Mouse (Mus musculus) hindbrain, embryonic 16.5 days (tissue): ENCODE data around the gene Ifi35. TPM values are rescaled to one million over a fixed set of nuclear protein-coding genes. Genes with fewer than 3 reads are reported as not detected.

Source experiments
- ATAC-seq: fragments of 200-750 bp; cut with Nextera tagmentation; 2 replicates; pipeline ENCODE4 v1.8.0; 2017; ENCODE audit warnings: moderate TSS enrichment, moderate library complexity
- H3K27ac ChIP-seq: fragments of 300-500 bp; sonication (generic); 2 replicates; pipeline ENCODE4 v1.5.1; 2014; ENCODE audit warnings: low read depth, mild to moderate bottlenecking, control low read depth, low read length, moderate library complexity
- H3K27me3 ChIP-seq: fragments of 300-500 bp; sonication (generic); replicated peaks from 2 replicates; pipeline ENCODE4 v1.6.1; 2014; ENCODE audit warnings: low read length; ENCODE audit not compliant: control insufficient read depth, insufficient read depth
- H3K36me3 ChIP-seq: fragments of 300-500 bp; sonication (generic); 2 replicates; pipeline ENCODE4 v1.6.1; 2014; ENCODE audit warnings: mild to moderate bottlenecking, low read length, moderate library complexity, mixed read lengths; ENCODE audit not compliant: control insufficient read depth, insufficient read depth
- H3K4me1 ChIP-seq: fragments of 300-500 bp; sonication (generic); 2 replicates; pipeline ENCODE4 v1.6.1; 2014; ENCODE audit warnings: low read depth, low read length; ENCODE audit not compliant: control insufficient read depth, insufficient read depth
- H3K4me2 ChIP-seq: fragments of 300-500 bp; sonication (generic); 2 replicates; pipeline ENCODE4 v1.6.1; 2014; ENCODE audit warnings: mild to moderate bottlenecking, low read length, control low read depth, moderate library complexity
- H3K4me3 ChIP-seq: fragments of 300-500 bp; sonication (generic); 2 replicates; pipeline ENCODE4 v1.5.1; 2014; ENCODE audit warnings: mild to moderate bottlenecking, low read length, control low read depth, moderate library complexity
- H3K9ac ChIP-seq: fragments of 300-500 bp; sonication (generic); 2 replicates; pipeline ENCODE4 v1.6.1; 2014; ENCODE audit warnings: low read depth, mild to moderate bottlenecking, control low read depth, low read length, moderate library complexity
- H3K9me3 ChIP-seq: fragments of 300-500 bp; sonication (generic); 2 replicates; pipeline ENCODE4 v1.6.1; 2014; ENCODE audit warnings: mild to moderate bottlenecking, low read length, moderate library complexity; ENCODE audit not compliant: control insufficient read depth
- WGBS: fragments of 180-500 bp; shearing (Covaris S2); extraction: QIAGEN DNeasy Blood & Tissue Kit; methylation state at CpG from one replicate; pipeline ENCODE4 v1.1.7; 2014; 5-methylcytosine and 5-hydroxymethylcytosine counted together
- microRNA-seq: library from miRNA; unstranded; fragments of <30 nt; microRNA quantifications from one replicate; pipeline ENCODE4, GENCODE M21; 2017
- polyA plus RNA-seq: library from polyadenylated mRNA; unstranded; fragments of >200 nt; fragmentation: Nextera tagmentation; extraction: Ambion mirVana; gene quantifications from 2 replicates; pipeline ENCODE4 v1.2.1, GENCODE M21; 2015

Gene Ifi35
- polyA plus RNA-seq, 1 experiment from 2014 or later: 4.8 TPM

DNA sequence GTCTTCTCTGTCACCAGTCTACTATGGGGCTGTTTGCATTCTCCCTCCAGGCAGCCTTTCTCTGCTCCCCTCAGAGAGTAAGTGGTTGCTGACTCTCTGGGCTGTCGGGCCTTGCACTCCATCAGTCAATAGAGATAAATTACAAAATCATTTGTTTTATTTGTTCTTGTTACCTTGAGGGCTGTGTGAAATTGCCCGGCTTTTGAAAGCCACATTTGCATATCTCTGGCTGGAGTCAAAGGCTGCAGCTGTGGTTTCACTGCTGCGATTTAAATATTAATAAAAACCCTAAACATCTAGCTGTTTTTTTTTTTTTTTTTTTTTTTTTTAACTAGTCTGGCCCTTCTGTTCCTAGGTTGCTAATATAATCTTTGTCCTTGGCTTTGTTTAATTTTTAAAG is 35.6 kb downstream of the Ifi35 start:
- ATAC-seq: no peak
- Histone ChIP-seq H3K4me2 (no peak overlapping the region), H3K27ac (no peak overlapping the region), H3K36me3 (no peaks in the 10 kb centered on the region), H3K4me3 (no peak overlapping the region), H3K9me3 (no peaks in the 10 kb centered on the region), H3K27me3 (no peaks in the 10 kb centered on the region), H3K4me1 (peaks cover 4% of the 10 kb centered on the region; the same call in 1 of the 2 replicates), H3K9ac (no peak overlapping the region)
- WGBS: 13% methylated on average over 3 of the region's 3 CpGs

DNA sequence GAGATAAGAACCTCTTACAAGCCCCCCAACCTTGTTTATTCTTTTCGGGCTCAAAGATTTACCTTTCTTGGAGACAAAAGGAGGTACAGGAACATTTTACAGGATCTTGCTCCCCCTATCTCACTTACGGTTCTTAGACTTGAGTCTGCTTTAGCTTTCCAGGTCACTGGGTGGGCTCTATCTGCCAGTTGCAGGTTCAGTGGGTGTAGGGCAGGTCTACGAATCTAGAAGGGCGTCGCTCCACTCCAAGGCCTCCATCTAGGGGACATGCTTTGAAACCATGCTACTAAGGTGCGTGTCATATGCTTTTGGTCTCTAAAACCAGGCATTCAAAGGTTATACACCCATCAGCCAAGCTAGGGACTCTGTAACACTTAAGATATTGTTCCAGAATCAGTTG is 36.0 kb downstream of the Ifi35 start:
- Histone ChIP-seq H3K27ac (no peak overlapping the region), H3K9ac (no peak overlapping the region)

DNA sequence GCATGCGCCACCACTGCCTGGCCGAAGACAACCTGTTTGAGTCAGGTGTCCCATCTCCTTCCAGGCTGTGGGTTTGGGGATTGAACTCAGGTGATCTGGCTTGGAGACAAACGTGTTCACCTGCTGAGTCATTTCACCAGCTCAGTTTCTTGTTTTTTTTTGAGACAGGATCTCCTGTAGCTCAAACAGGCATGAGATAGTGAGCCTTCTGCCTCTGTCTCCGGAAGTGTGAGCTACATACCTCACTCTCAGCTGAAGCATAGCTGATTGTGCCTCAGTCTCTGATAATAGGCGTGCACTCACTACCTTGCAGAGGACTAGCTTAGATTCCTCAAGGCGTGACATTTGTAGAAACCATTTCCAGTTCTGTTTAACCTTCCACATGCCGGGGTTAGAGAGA is 36.6 kb downstream of the Ifi35 start:
- Histone ChIP-seq H3K4me2 (no peak overlapping the region), H3K4me1 (no peaks in the 10 kb centered on the region), H3K27me3 (no peaks in the 10 kb centered on the region), H3K4me3 (no peak overlapping the region), H3K9me3 (no peaks in the 10 kb centered on the region), H3K27ac (no peak overlapping the region), H3K9ac (no peak overlapping the region), H3K36me3 (no peaks in the 10 kb centered on the region)
- WGBS: 88% methylated on average over 7 of the region's 7 CpGs
- ATAC-seq: no peak

More for the DNA sequence above, 36.0 kb downstream of the Ifi35 start:
- H3K36me3 ChIP-seq: no peaks in the 10 kb centered on the region
- no peak overlapping the region for H3K4me3 ChIP-seq
- no peaks in the 10 kb centered on the region for H3K27me3 ChIP-seq
- 68% methylated on average over 6 of the region's 6 CpGs for WGBS
- H3K4me1 ChIP-seq: peaks cover 3% of the 10 kb centered on the region; the same call in 1 of the 2 replicates
- no peak overlapping the region for H3K4me2 ChIP-seq
- no peak for ATAC-seq
- no peaks in the 10 kb centered on the region for H3K9me3 ChIP-seq

DNA sequence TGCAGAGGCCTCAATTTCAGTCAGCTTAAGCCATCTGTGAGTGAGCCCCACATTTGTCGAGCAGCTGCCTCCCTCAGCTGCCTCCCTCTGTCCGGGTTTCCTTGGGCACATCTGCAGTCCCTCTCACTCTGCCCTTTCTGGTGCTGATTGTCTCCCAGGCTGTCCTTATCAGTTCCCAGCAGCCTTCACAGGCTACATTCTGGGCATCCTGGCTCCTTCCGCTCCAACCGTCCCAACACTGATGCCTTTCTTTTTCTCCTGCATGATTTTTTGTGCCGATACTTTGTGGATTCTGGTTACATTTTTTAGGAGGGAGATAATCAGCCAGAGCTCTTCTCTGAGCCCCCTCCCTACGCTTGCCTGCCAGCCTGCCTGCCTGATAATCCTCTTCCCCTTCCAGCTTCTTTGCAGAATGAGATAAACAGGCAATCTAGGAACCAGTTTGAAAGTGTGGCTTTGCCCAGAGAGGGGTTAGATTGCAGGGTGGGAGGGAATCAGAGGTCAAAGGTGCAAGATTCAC is 37.4 kb downstream of the Ifi35 start:
- no peaks in the 10 kb centered on the region for H3K36me3 ChIP-seq
- H3K9ac ChIP-seq: no peak overlapping the region
- ATAC-seq: no peak
- no peaks in the 10 kb centered on the region for H3K27me3 ChIP-seq
- H3K4me3 ChIP-seq: no peak overlapping the region
- H3K4me2 ChIP-seq: no peak overlapping the region
- no peaks in the 10 kb centered on the region for H3K9me3 ChIP-seq
- 45% methylated on average over 6 of the region's 6 CpGs for WGBS
- H3K4me1 ChIP-seq: no peaks in the 10 kb centered on the region
- H3K27ac ChIP-seq: no peak overlapping the region; the same call in 1 of the 2 replicates

DNA sequence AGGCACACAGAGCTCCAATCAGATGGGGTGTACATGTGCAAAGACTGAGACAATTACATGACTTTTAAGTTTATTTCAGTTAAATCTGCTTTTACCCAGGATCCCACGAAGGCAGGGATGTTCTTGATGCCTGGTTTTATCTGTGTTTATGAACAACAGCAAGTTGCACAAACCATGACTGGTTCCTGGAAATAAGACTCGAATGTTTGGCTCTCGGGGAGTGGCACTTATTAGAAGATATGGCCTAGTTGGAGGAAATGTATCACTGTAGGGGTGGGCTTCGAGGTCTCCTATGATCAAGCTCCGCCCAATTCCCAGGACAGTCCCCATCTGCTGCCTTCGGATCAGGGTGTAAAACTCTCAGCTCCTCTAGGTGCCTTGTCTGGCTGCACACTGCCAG is 37.9 kb downstream of the Ifi35 start:
- H3K27me3 ChIP-seq: no peaks in the 10 kb centered on the region
- no peak overlapping the region for H3K27ac ChIP-seq
- 78% methylated on average over 6 of the region's 6 CpGs for WGBS
- no peak for ATAC-seq
- H3K36me3 ChIP-seq: no peaks in the 10 kb centered on the region
- no peak overlapping the region for H3K9ac ChIP-seq
- H3K9me3 ChIP-seq: no peaks in the 10 kb centered on the region
- no peaks in the 10 kb centered on the region for H3K4me1 ChIP-seq
- no peak overlapping the region for H3K4me3 ChIP-seq
- no peak overlapping the region for H3K4me2 ChIP-seq

DNA sequence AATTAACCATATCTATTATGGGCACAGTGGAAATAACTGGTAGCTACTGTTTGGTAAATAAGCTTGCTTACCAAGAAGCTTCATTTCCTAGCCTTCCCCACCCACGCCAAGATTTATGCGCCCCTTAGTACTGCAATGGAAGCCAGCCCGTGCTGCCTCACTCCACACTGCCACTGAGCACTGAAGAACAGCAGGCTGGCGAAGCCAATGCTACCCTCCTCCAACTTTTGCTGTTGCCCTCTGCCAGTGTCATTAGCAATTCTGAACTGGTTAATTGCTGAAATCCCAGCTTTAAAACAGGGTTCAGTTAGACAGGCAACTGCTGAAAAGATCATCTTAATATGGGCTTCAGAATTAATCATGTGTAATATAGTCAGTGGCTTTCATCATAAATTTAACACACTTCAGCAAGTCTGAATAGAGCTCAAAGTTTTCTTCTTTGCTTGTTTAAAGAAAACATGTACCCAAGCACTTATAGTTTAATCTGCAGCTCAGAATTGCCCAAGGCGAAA is 58.1 kb downstream of the Ifi35 start:
- no peaks in the 10 kb centered on the region for H3K36me3 ChIP-seq
- 80% methylated on average over 5 of the region's 5 CpGs for WGBS

DNA sequence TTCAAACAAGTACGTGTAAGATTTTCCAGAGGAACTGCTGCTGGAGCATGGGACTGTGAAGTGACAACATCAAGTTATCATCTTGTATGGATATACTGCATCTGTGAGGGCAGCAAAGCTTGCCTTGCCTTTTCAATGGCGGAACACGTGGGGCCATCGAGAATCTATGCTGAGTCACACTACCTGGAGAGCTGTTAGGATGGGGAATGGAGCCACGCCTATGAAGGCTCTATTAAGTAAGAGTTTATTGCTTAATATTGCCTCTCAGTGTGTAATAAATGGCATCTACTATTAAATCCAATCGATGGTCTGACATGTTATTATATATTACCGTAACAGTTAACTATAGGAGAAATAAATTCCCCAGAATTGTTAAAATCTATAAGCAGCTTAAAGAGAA is 58.9 kb downstream of the Ifi35 start:
- Histone ChIP-seq H3K36me3 (no peaks in the 10 kb centered on the region), H3K9me3 (no peaks in the 10 kb centered on the region), H3K27ac (no peak overlapping the region), H3K4me2 (no peak overlapping the region), H3K4me3 (no peak overlapping the region), H3K27me3 (no peaks in the 10 kb centered on the region), H3K9ac (no peak overlapping the region), H3K4me1 (no peaks in the 10 kb centered on the region)
- WGBS: 90% methylated on average over 7 of the region's 7 CpGs
- ATAC-seq: no peak

More for the DNA sequence above, 58.1 kb downstream of the Ifi35 start:
- ATAC-seq: no peak
- Histone ChIP-seq H3K4me1 (no peaks in the 10 kb centered on the region), H3K27ac (no peak overlapping the region), H3K27me3 (no peaks in the 10 kb centered on the region), H3K4me3 (no peak overlapping the region), H3K9me3 (no peaks in the 10 kb centered on the region), H3K4me2 (no peak overlapping the region), H3K9ac (no peak overlapping the region)

Small RNA genes lying within 50 kb of the gene (microRNA-seq; reads per million reads assigned to microRNA genes)
- not detected for gene Mir6929

Other genes with a start within 250 kb of the Ifi35 start
- 30.0 and 32.4 TPM in 2 replicates for gene Ezh1, start 221.9 kb upstream of the Ifi35 start, polyA plus RNA-seq
- gene Ramp2, start 202.4 kb upstream of the Ifi35 start, polyA plus RNA-seq: 100 and 108 TPM in 2 replicates
- 128 and 131 TPM in 2 replicates for gene Vps25, start 194.7 kb upstream of the Ifi35 start, polyA plus RNA-seq
- gene Wnk4, start 187.8 kb upstream of the Ifi35 start, polyA plus RNA-seq: 7.2 and 7.3 TPM in 2 replicates
- gene Cntd1, start 169.4 kb upstream of the Ifi35 start, polyA plus RNA-seq: 0.83 and 1.0 TPM in 2 replicates
- 226 and 232 TPM in 2 replicates for gene Coa3, start 169.3 kb upstream of the Ifi35 start, polyA plus RNA-seq
- 175 and 182 TPM in 2 replicates for gene Becn1, start 146.1 kb upstream of the Ifi35 start, polyA plus RNA-seq
- 106 and 117 TPM in 2 replicates for gene Psme3, start 132.2 kb upstream of the Ifi35 start, polyA plus RNA-seq
- 0.93 and 2.1 TPM in 2 replicates for gene Aoc2, start 123.3 kb upstream of the Ifi35 start, polyA plus RNA-seq
- gene Aoc3, start 117.8 kb upstream of the Ifi35 start, polyA plus RNA-seq: 0.15 and 0.29 TPM in 2 replicates
- not detected in 2 replicates for gene G6pc, start 80.8 kb upstream of the Ifi35 start, polyA plus RNA-seq
- gene Aarsd1, start 30.8 kb upstream of the Ifi35 start, polyA plus RNA-seq: 93.5 and 98.6 TPM in 2 replicates
- gene Gm27029, start 23.6 kb upstream of the Ifi35 start, polyA plus RNA-seq: 8.1 and 9.5 TPM in 2 replicates
- gene Rundc1, start 23.3 kb upstream of the Ifi35 start, polyA plus RNA-seq: 30.7 and 33.6 TPM in 2 replicates
- gene Ptges3l, start 23.1 kb upstream of the Ifi35 start, polyA plus RNA-seq: 3.1 and 3.9 TPM in 2 replicates
- 204 and 207 TPM in 2 replicates for gene Rpl27, start 6.1 kb upstream of the Ifi35 start, polyA plus RNA-seq
- 83.2 and 90.6 TPM in 2 replicates for gene Rnd2, start 16.6 kb downstream of the Ifi35 start, polyA plus RNA-seq
- gene Vat1, start 17.8 kb downstream of the Ifi35 start, polyA plus RNA-seq: 125 and 134 TPM in 2 replicates
- gene Brca1, start 103.5 kb downstream of the Ifi35 start, polyA plus RNA-seq: 2.0 and 3.0 TPM in 2 replicates
- 80.5 and 93.2 TPM in 2 replicates for gene Nbr1, start 103.7 kb downstream of the Ifi35 start, polyA plus RNA-seq
- gene Tmem106a, start 133.8 kb downstream of the Ifi35 start, polyA plus RNA-seq: 4.4 and 4.9 TPM in 2 replicates
- gene Gm11634, start 150.8 kb downstream of the Ifi35 start, polyA plus RNA-seq: not detected in 2 replicates
- gene Rdm1, start 178.8 kb downstream of the Ifi35 start, polyA plus RNA-seq: 17.2 and 21.7 TPM in 2 replicates
- gene Arl4d, start 217.1 kb downstream of the Ifi35 start, polyA plus RNA-seq: 7.6 and 7.7 TPM in 2 replicates